Mouse (Mus musculus) C2C12 (cell line): ENCODE measurements around the gene Olfr959.

Experiments
- CEBPB ChIP-seq: IDR thresholded peaks from one replicate; pipeline ENCODE4 v1.6.1; 2011; ENCODE audit warnings: low read depth, mild to moderate bottlenecking, control low read depth, moderate library complexity
- CTCF ChIP-seq: IDR thresholded peaks from one replicate; pipeline ENCODE4 v1.5.1; 2011; ENCODE audit not compliant: control insufficient read depth, insufficient read depth, insufficient read length
- MAX ChIP-seq: IDR thresholded peaks from one replicate; pipeline ENCODE4 v1.6.1; 2011; ENCODE audit warnings: mild to moderate bottlenecking, control low read depth
- MYOG ChIP-seq: IDR thresholded peaks from one replicate; pipeline ENCODE4 v1.6.1; 2011; ENCODE audit not compliant: control insufficient read depth, insufficient read length; ENCODE audit errors: extremely low read depth
- USF1 ChIP-seq: IDR thresholded peaks from one replicate; pipeline ENCODE4 v1.6.1; 2011; ENCODE audit warnings: low read depth, mild to moderate bottlenecking, control low read depth, moderate library complexity

DNA sequence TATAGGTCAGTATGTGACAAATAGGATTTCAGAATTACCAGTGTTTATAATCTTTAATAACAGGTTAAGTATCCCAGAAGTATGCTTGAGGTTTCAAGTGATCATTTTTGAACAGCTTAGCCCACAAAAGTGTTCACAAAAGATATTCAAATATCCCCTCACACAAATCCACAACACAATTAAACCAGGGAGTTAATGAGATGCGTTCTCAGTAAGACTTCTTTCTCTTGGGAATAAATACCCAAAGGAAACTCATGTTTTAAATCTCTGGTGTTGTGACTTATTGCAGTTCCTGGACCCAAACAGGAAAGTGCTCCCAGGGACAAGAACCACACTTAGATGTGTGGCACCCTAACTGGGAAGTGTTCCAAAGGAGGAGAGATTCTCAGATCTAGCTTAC, 45.7 kb upstream of the Olfr959 start, which contains the start of gene Olfr960:
- TF ChIP-seq CTCF (no peak), CEBPB (no peak), MAX (no peak), MYOG (no peak), USF1 (no peak)
